Mouse (Mus musculus): ENCODE measurements at regions not wholly inside any gene's neighbourhood (a gene's known extent, or its start where the extent isn't known, plus 50 kb on each side); places are given as distances from the start of the nearest gene placed in this dataset.

DNA sequence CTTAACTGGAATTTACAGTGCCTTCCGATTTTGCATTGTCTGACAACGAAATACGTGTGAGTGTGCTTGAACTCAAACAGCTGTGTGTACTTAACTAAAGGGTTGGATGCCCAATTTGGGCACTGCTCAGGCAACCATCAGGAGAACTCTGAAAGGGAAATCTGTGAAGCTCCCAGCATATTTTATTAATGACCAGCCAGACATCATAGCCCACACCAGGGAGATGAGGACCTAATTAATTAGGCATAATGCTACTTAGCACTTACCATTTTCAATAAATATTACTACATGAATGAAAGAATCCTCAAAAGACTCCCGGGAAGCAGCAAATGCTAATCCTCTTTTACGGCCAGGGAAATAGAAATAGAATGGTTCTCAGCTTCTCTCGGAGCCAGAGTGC, 82.2 kb upstream of the Sox5 start:
- Histone ChIP-seq H3K27ac (no peak overlapping the region), H3K4me3 (no peak overlapping the region)
- DNase-seq (ENCODE audit: low spot score in 2 of 2), result no peak
- TF ChIP-seq CTCF (conservative IDR thresholded peaks at IDR 0.05), result no peak

DNA sequence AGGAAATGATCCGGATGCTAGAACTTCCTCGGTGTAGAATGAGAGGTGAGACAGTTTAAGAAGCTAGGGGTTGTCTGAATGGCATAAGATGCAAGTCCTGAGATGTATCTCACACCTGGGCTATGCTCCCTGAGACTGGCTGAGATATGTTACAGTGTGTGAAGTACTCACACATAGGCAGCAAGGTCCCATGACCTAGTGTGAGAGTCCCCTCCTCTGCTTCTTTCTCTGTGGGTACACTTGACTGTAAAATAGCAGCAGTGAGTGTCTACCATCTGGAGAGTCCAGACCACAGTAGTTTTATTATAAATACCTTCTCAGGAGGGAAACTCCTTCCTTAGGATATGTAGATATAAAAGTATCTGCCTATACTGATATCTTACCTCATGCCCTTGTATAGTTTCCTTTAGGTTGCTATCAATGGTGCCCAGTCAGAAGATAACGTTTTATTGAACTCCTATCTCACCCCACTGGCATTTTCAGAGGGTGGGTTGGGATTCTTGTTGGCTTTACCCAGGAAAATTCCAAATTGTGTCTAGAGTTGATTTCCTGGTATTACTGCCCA, 81.7 kb upstream of the Sox5 start:
- no peak overlapping the region for H3K27ac ChIP-seq
- no peak for TF ChIP-seq CTCF (conservative IDR thresholded peaks at IDR 0.05)
- DNase-seq (ENCODE audit: low spot score in 2 of 2), result no peak
- no peak overlapping the region for H3K4me3 ChIP-seq

DNA sequence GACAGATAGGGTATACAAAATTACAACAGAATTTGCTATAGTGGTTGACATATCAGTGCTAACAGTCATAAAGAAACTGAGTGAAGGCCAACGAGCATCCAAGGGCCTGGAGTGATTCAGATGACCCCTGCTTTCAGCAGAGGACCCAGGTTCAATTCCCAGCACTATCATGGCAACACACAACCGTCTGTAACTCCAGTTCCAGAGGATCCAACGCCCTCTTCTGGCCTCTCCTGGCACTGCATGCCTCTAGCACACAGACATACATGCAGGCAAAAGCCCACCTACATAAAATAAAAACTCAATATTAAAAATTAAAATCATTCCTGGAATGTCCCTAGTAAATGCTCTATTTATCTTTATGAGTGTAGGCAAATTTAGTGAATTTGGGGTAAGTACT, 59.7 kb upstream of the Sox5 start:
- TF ChIP-seq CTCF (conservative IDR thresholded peaks at IDR 0.05), result peak; percentile 39
- Histone ChIP-seq H3K27ac (no peak overlapping the region), H3K4me3 (no peak overlapping the region)
- no peak for DNase-seq (ENCODE audit: low spot score in 2 of 2)

DNA sequence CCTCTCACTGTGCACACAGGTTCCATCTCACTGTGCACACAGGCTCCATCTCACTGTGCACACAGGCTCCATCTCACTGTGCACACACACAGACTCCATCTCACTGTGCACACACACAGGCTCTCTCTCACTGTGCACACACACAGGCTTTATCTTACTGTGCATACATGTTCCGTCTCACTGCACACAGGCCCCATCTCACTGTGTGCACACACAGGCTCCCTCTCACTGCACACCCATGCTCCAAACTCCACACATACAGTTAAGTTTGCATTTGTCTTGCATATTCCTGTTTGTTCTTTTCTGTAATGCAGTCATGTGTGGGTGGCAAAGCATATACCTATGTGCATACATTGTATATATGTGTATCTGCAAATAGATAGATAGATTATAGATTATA, 57.6 kb upstream of the Sox5 start:
- DNase-seq (ENCODE audit: low spot score in 2 of 2), result no peak
- Histone ChIP-seq H3K27ac (no peak overlapping the region), H3K4me3 (no peak overlapping the region)
- no peak for TF ChIP-seq CTCF (conservative IDR thresholded peaks at IDR 0.05)

DNA sequence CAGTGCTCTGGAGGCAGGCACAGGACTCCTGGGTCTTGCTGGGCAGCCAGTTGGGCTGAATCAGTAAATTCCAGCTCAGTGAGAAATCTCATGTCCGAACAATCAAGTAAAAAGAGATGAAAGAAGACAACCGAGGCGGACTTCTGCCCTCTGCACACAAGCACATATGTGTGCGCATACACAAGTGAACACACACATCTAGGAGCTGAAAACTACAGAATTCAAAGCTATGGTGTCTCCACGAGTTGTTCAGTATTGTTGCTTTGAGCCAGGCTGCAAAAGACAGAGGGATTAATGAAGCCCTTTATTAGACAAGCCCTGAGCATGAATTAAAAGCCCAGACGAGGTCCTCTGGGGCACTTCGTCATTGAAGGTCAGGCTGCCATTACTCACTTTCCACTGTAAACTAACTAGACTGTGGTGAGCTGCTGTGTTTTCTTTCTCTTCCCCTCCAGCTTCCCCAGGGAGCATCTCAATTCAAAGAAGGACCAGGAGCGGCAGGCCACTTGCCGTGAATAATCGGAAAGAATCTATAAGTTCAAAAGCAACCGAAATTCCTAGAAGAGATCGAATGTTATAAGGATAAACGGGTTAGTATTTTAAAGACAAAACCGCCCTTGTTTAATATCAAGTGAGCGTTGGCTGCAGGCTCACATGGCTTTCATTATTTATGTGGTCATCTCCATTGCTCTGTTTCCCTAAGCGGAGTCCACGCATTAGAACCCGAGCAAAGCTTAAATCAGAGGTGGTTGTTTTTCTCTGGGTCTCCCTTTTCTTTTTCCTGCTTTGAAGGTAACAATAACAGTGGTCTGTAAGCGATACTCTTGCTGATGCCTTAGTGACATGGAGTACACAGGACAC, 52.8 kb upstream of the Sox5 start:
- H3K4me3 ChIP-seq, result no peak overlapping the region
- no peak for DNase-seq (ENCODE audit: low spot score in 2 of 2)
- TF ChIP-seq CTCF (conservative IDR thresholded peaks at IDR 0.05), result no peak
- no peak overlapping the region for H3K27ac ChIP-seq
